Mouse (Mus musculus) R1 (cell line): ENCODE measurements at regions not wholly inside any gene's neighbourhood (a gene's known extent, or its start where the extent isn't known, plus 50 kb on each side); places are given as distances from the start of the nearest gene placed in this dataset.

Experiments
- DNase-seq: peaks from one replicate; pipeline ENCODE4 v3.0.0-alpha.2; 2018; ENCODE audit warnings: low read depth, low spot score

DNA sequence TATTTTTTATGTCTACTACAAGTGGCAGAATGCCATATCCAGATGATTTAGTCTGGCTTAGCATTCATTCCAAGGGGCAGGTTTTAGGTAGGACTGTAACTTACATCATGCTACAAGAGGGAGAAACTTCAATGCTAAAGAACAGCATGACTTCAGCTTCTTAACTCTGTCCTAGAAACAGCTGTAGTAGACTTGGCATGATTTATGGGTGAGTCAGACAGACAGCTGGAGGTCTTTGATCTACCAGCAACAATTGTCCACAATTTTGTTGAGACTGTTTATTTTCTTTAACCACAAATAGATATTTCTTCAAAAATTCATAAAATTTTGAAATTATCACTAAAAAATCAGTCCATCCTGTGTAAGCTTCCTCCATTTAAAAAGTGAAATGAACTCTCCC, 781.7 kb upstream of the Man1a start:
- no peak for DNase-seq

DNA sequence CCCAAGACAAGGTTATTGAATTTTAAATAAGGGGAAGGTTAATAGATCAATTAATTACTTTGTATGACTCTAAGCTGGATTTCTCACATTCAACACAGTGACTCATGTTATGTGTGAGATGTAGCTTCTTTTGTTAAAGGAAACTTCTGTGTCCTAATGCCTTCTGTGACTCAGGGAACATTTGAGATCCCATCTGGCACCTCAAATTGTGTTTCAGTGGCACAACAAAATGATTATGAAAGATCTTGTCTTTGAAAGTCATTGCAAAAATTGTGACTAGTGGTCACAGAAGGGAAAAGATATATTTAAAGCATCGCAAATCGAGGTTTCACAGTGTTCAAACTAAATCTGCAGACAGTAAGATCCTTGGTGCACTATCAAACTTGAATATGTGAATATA, 765.2 kb upstream of the Man1a start:
- no peak for DNase-seq

DNA sequence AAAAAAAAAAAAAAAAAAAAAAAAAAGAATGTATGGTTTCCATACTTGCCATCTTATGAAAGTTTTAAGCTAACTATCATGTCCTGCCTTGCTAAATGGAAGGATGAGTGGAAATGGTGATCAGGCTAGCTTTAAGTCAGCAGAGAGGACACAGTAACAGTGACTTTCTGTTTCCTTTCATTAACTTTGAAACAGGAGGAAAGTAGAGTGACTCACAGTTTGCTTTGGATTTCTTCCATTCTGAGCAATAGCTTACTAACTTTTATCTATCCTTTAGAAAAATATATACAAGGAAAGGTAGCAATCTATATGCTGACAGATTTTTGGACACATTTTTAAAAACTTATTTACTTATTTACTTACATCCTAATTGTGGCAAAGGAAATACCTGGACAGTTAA, 762.6 kb upstream of the Man1a start:
- no peak for DNase-seq

DNA sequence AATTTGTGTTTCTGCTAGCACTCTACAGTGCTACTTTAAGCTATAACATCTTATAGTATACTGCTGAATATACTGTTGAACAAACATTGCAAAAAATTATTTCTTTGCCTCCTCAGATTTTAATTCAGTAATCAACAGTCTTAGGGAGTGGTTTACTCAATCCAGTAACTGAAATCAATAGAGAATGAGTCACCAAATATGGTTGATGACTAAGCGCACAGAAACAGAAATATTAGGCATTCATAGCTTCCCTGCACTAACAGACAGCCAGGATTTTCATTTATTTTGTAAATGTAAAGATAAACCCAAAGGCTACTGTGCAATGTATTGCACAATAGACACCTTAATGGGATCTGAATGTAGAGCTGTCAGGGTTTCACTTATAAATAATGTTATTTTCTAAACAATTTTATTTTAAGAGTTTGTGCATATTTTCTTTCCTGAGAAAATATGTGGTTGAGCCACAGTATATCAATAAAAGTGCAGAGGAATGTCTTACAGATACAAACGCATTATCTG, 738.3 kb upstream of the Man1a start:
- no peak for DNase-seq

DNA sequence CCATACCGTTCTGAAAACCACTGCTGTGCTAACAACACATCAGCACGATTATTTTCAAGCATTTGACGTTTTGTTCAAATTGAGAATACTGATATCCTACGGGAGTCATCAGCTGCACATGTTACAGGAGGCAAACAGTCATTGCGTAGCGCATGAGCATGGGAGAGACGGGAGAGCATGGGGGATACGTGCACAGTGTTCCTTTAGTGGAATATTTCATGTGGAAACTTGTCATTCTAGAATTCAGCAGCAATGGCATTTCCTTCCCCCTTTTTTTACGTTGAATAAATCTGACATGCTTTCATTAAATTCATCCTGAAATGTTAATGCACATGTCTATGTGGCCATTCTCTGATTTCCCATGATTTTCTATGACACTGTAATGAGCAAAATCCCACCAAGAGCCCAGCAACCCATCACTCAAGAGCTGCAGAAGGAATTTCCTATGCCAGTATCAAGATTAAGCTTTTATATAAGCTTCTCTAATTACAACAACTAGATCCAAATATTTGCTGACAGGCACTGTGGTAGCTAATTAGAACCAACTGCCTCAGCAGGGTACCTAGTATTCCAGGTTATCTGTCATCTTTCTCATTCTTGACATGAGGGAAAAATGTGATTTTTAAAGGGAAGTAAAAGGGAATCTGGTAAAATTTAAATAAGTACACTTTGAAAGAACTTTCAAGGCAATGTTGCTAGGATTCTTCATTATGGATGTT, 723.2 kb upstream of the Man1a start:
- DNase-seq, result no peak

DNA sequence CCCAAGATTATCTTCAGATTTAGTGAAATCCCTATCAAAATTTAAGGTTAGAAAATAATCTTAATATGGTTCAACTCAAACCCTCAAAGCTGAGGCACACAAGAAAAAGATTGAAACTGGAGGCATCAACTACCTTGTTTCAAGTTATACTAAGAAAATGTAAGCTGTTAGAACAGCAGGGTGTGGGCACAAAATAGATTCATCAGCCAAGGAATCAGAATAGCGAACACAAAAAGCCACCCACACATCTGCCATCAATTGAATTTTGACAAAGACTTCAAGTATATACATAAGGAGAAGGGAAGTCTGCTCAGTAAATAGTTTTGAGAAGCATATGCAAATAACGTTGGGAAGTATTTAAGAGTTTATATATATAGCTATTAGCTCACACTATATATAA, 720.9 kb upstream of the Man1a start:
- DNase-seq, result no peak

DNA sequence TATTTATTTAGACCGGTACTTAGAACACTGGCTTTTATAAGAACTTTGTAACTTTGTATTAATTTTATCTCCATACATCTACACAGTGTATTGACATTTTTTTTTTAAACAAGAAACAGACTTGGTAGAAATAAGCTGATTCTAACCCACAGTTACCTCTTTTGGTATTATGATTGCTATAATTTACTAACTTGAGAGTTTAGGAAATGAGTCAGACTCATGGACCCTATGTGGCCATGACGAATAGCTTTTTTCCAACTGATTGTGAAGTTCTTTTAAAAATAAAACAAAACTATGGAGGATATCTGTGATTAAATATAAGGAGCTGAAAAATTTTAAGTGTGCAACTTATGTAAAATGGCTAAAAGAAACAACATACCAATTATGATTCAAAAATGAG, 684.7 kb upstream of the Man1a start:
- DNase-seq, result no peak

DNA sequence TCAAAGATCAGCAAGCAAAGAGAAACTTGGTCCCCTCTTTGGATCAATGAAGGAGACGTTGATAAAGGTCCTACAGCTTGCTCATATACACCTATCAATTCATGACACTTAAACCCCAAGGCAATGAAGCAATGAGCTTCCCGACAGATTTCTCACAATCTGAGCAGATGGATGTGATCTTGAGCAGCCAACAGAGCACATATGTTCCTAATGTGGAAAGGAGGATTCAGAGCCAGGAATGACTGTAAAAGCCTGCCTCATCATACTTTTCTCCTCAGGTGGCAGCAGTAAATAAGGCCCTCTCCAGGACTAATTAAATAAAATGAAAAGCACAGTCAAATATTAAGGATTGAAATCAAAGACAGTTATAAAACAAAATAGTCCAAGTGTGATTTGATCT, 672.8 kb upstream of the Man1a start:
- no peak for DNase-seq

DNA sequence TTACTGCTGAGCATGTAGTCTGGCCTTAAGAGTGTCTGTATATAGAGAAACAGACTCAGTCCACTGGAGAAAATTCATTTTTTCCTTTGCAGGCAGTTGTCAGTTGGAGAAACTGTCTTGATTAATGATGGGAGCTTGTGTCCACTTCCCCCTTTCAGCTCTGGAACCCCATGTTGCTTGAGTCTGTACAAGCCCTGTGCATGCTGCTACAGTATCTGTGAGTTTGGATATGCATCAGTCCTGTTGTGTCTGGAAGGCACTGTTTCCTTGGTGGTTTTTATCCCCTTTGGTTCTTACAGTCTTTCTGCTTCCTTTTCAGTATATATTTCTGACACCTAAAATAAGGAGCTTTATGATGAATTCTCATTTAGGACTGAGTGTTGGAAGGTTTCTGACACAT, 660.7 kb upstream of the Man1a start:
- DNase-seq, result no peak

DNA sequence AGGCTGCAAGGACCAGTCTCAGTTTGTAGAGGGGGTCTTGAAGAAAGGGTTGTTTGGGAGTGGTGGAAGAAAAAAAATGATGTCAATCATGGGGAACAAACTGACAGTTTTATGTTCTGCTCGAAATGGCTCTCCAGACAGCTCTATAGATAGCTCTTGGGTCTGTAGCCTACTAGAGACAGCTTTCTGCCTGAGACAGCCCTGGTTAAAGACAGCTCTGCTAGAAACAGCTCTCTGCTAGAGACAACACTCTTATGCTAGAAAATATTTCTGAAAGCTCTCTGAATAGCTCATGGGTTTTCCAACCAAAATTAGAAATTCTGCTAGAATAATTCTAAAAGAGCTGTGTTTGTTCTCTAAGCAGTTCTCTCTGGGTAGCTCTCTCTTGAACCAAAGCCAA, 636.3 kb upstream of the Man1a start:
- no peak for DNase-seq

DNA sequence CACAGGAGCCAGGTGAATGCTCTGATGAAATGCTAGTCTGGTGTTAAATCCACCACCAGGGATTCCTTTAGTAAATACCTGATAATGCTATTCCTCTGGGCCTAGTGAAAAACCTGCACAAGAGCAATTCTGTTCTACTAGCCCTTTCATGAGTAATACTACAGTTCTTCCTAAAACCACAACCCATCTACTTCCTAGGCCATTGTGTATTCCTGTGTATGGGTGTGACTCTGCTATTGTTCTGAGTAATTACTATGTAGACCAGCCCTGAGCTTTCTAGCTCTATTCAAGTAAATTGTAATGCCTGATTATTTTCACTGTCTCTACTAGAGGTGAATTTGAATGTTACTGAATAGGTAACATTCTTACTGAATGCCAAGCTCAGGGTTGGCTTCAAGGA, 591.4 kb upstream of the Man1a start:
- peak; percentile 81 for DNase-seq
